In the genomic region with DNA sequence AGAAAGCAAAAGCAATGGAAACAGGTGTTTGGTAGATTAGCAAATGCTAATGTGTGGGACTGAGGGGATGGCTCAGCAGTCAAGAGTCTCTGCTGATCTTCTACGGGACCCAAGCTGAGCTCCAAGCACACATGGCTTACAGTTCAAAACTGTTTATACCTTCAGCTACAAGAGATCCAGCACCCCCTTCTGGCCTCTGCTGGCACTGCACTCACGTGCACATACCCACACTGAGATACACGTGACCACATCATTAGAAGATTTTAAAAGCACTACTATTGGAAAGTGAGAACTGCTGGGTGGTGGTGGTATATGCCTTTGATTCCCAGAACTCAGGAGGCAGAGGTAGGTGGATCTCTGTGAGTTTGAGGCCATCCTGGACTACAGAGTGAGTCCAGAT, we compare ENCODE assay signal across 24 mouse cellular contexts.
DNase-seq lines count a peak whose midpoint lies in the region; ATAC-seq and TF ChIP-seq lines count a peak whose summit lies in the region.
"Had no signal": no experiment of that assay in that cellular context is flagged by ENCODE, and none has a peak within 500 bp of the region (broad histone marks: within the 10 kb centered on the region; RNA-seq: fewer than 3 reads in every experiment).

No protein-coding gene starts in this region.

- H3K4me2 ChIP-seq in lung, embryonic 14.5 days = no peak overlapping the region
- H3K4me2 ChIP-seq: forebrain, embryonic 13.5 days; heart, embryonic 12.5 days; heart, embryonic 15.5 days; hindbrain, embryonic 13.5 days had no signal

- peak; percentile 56 for TF ChIP-seq CTCF in layer of hippocampus, adult 2 months (conservative IDR thresholded peaks at IDR 0.05)
- 0 out of 2 replicates have a peak, but pooled peaks have one; percentile 9 for TF ChIP-seq CTCF in lung, embryonic 14.5 days (IDR thresholded peaks at IDR 0.05; ENCODE audit: low read depth)

- H3K9me3 ChIP-seq in lung, embryonic 14.5 days (ENCODE audit: low read depth, low read length) = no peaks in the 10 kb centered on the region
- H3K9me3 ChIP-seq: heart, embryonic 12.5 days; heart, embryonic 15.5 days had no signal

- DNase-seq in layer of hippocampus, adult 2 months (ENCODE audit: low spot score in 2 of 2) = no peak
- DNase-seq in layer of hippocampus, adult 8-10 months (ENCODE audit: low spot score in 2 of 2) = no peak
- no peak for DNase-seq in lung, embryonic 14.5 days
- DNase-seq in lung, postnatal 36 days = no peak
- DNase-seq in ES-CJ7 (ENCODE audit: low read depth, low spot score) (peak; percentile 5), ZHBTc4 (ENCODE audit: low read depth, low spot score) (peak; percentile 18)
- no peak for DNase-seq in left cerebral cortex, postnatal 4 days
- DNase-seq in cerebellum, adult 18-20 months = no peak
- DNase-seq: adrenal gland, adult 2 months; adrenal gland, postnatal 14 days; B cell, adult 2 months; cerebellum, adult 11-12 months; cerebellum, adult 9-10 months; gastrocnemius, postnatal 25 days; heart, adult 18-20 months; heart, postnatal 10 days; heart, postnatal 36 days had no signal

- H3K27ac ChIP-seq in layer of hippocampus, adult 2 months = no peak overlapping the region
- no peak overlapping the region for H3K27ac ChIP-seq in lung, embryonic 14.5 days (ENCODE audit: low read depth)
- H3K27ac ChIP-seq: forebrain, embryonic 10.5 days; forebrain, embryonic 13.5 days; heart, embryonic 15.5 days; hindbrain, embryonic 10.5 days; hindbrain, embryonic 13.5 days had no signal

- WGBS in lung, embryonic 14.5 days = 89% methylated on average over 3 of the region's 3 CpGs

- no peaks in the 10 kb centered on the region for H3K27me3 ChIP-seq in lung, embryonic 14.5 days (ENCODE audit: insufficient read depth, low read length)
- H3K27me3 ChIP-seq: forebrain, embryonic 13.5 days; heart, embryonic 12.5 days; heart, embryonic 15.5 days; hindbrain, embryonic 13.5 days had no signal

- ATAC-seq in lung, embryonic 14.5 days (ENCODE audit: insufficient read depth) = no peak
- ATAC-seq: forebrain, embryonic 13.5 days; hindbrain, embryonic 16.5 days had no signal

- H3K4me1 ChIP-seq in lung, embryonic 14.5 days (ENCODE audit: insufficient read depth) = no peaks in the 10 kb centered on the region
- H3K4me1 ChIP-seq: forebrain, embryonic 10.5 days; forebrain, embryonic 13.5 days; heart, embryonic 12.5 days; heart, embryonic 15.5 days; hindbrain, embryonic 10.5 days had no signal

- H3K4me3 ChIP-seq in layer of hippocampus, adult 2 months = no peak overlapping the region
- H3K4me3 ChIP-seq in lung, embryonic 14.5 days (ENCODE audit: low read depth, low read length) = no peak overlapping the region
- H3K4me3 ChIP-seq: forebrain, embryonic 10.5 days; forebrain, embryonic 13.5 days; heart, embryonic 12.5 days; heart, embryonic 15.5 days; hindbrain, embryonic 10.5 days; hindbrain, embryonic 13.5 days had no signal

- intact Hi-C loops in left cerebral cortex, postnatal 4 days (cut with DNase I) = no loop called here

- no peak overlapping the region for H3K9ac ChIP-seq in lung, embryonic 14.5 days
- H3K9ac ChIP-seq: forebrain, embryonic 13.5 days; heart, embryonic 12.5 days; heart, embryonic 15.5 days; hindbrain, embryonic 13.5 days had no signal

- no peaks in the 10 kb centered on the region for H3K36me3 ChIP-seq in lung, embryonic 14.5 days (ENCODE audit: insufficient read depth)
- H3K36me3 ChIP-seq: heart, embryonic 12.5 days; heart, embryonic 15.5 days; hindbrain, embryonic 10.5 days had no signal

Comparison
In these comparisons a context has a peak if more than half of its experiments do, and no peak if none do; other contexts are left out.
1. DNase-seq: peak in ES-CJ7 (single experiment) and ZHBTc4 (single experiment); none in layer of hippocampus, adult 2 months (0 of 2), layer of hippocampus, adult 8-10 months (0 of 2), lung, embryonic 14.5 days (single experiment), lung, postnatal 36 days (single experiment), left cerebral cortex, postnatal 4 days (single experiment) and cerebellum, adult 18-20 months (0 of 2).